Mouse (Mus musculus): Measurements from ENCODE around the gene Gm28041. TPM values are rescaled to one million over a fixed set of nuclear protein-coding genes. Genes with fewer than 3 reads are reported as not detected.
"Not testable (repeated sequence)": the region's sequence is repeated elsewhere in the genome, so short reads cannot be mapped to it uniquely, and the experiment has no call there.

Gene Gm28041
- polyA plus RNA-seq, 1 experiment, result 1.0 TPM

DNA sequence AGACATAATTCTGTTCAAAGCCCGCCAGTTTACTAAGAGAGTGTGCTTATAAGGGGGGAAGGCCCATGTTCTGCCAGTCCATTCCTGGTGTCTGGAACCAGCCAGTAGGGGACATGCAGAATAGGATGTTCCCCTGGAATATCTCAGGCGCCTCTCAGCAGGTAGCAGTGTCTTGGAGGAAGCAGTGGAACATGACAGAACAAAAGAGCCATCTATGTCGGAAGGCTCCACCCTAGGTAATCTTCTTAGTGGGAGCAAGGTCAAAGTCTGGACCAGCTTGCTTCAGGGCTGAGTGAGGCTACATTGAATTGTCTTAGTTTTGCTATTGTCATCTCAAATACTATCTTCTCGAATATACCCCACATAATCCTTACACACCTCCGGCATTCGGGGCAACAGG lies 40.2 kb upstream of the Gm28041 start:
- Histone ChIP-seq H3K4me3 (no peak overlapping the region), H3K27me3 (ENCODE audit: control insufficient read depth, insufficient read depth, insufficient read length) (no peaks in the 10 kb centered on the region), H3K4me2 (ENCODE audit: low read depth) (no peak overlapping the region), H3ac (ENCODE audit: control insufficient read depth, insufficient read length) (no peak overlapping the region), H3K79me2 (ENCODE audit: control insufficient read depth, insufficient read depth) (no peaks in the 10 kb centered on the region), H3K36me3 (ENCODE audit: control insufficient read depth, insufficient read depth) (no peaks in the 10 kb centered on the region)
- TF ChIP-seq TCF3 (IDR thresholded peaks at IDR 0.05; ENCODE audit: insufficient read length, low read depth), result no peak
- TF ChIP-seq MAX (IDR thresholded peaks at IDR 0.05; ENCODE audit: low read depth), result no peak
- TF ChIP-seq TCF12 (IDR thresholded peaks at IDR 0.05; ENCODE audit: insufficient read depth, poor library complexity, severe bottlenecking), result no peak
- TF ChIP-seq MYOG (IDR thresholded peaks at IDR 0.05; ENCODE audit: control insufficient read depth in 1 of 3, insufficient read depth in 1 of 3, insufficient read length in 2 of 3, low read depth in 2 of 3), result no peak
- no peak for TF ChIP-seq E2F4 (IDR thresholded peaks at IDR 0.05; ENCODE audit: insufficient read depth)
- no peak for TF ChIP-seq REST (IDR thresholded peaks at IDR 0.05; ENCODE audit: insufficient read depth, insufficient read length)
- no peak for TF ChIP-seq MYOD1 (IDR thresholded peaks at IDR 0.05; ENCODE audit: control insufficient read depth in 1 of 3, insufficient read length in 2 of 3, low read depth in 2 of 3)
- no peak for TF ChIP-seq POLR2AphosphoS2 (IDR thresholded peaks at IDR 0.05; ENCODE audit: insufficient read length, low read depth)
- TF ChIP-seq SRF (IDR thresholded peaks at IDR 0.05; ENCODE audit: control insufficient read depth, insufficient read length, low read depth), result no peak
- no peak for TF ChIP-seq USF1 (IDR thresholded peaks at IDR 0.05; ENCODE audit: low read depth)
- no peak for TF ChIP-seq CEBPB (IDR thresholded peaks at IDR 0.05; ENCODE audit: insufficient read depth, poor library complexity, severe bottlenecking)
- no peak for TF ChIP-seq POLR2A (IDR thresholded peaks at IDR 0.05; ENCODE audit: insufficient read length, low read depth)

DNA sequence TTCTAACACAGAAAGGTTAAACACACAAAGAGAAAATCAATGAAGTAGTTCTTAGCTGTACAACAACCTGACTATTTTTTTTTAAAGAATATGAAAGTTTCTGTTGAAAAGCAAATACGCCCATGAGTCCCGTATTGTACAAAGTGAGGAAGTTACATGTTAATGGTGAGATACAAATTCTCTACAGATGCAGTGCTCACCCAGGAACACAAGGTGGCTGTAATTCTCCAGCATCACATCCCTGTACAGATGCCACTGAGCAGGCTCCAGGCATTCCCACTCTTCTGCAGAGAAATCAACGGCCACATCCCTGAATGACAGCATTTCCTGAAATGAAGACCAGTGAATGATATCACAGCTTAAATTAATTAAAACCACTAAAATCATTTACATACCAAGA lies 38.1 kb upstream of the Gm28041 start:
- H3ac ChIP-seq (ENCODE audit: control insufficient read depth, insufficient read length); H3K79me2 ChIP-seq (ENCODE audit: control insufficient read depth, insufficient read depth); H3K27me3 ChIP-seq (ENCODE audit: control insufficient read depth, insufficient read depth, insufficient read length); H3K4me2 ChIP-seq (ENCODE audit: low read depth); H3K4me3 ChIP-seq; H3K36me3 ChIP-seq (ENCODE audit: control insufficient read depth, insufficient read depth): not testable (repeated sequence)

DNA sequence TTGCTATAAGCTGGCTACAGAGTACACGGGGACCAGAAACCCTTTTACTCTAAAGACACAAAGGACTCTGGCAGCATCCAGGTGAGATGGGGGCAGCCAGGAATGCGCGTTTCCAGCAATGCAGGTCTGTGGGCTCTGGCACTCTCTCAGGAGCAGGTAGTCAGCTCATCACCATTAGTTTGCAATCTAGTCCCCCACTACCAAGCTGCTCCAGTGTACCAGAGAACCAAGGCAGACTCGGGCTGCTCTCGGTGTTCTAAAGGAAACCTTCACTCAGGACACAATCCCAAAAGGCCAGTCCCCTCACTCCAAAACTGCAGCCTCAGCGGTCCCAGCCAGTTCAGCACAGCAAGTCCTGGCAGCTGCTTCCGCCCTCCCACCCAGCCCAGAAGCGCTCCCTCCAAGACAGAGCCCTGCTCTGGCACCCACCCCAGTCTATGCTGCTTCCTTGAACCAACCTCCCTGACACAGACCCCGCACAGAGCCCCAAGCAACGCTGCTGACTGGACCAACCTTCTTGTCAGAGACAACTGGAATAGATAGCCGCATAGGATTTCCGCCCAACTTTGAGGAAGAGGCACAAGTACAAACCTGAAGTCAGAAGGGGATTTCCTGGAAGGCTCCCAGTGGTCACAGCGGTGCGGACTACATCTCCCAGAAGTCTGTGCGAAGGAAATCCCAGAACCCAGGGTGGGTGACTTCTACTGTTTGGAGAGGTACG lies 23.8 kb upstream of the Gm28041 start, which contains the start of gene Zfp429:
Zfp429 (minus strand) TSS at position 637 of the 721 bp plus-strand sequence.
- H3K4me2 ChIP-seq (ENCODE audit: low read depth), result peak within 1 kb of the TSS; percentile 50
- peak within 1 kb of the TSS; percentile 24 for H3K4me3 ChIP-seq
- not testable (repeated sequence) for H3K79me2 ChIP-seq (ENCODE audit: control insufficient read depth, insufficient read depth); H3K36me3 ChIP-seq (ENCODE audit: control insufficient read depth, insufficient read depth); H3K27me3 ChIP-seq (ENCODE audit: control insufficient read depth, insufficient read depth, insufficient read length); H3ac ChIP-seq (ENCODE audit: control insufficient read depth, insufficient read length)

GRCm38 (mm10) chr13:67376255-67376654 lies 722 bp upstream of the Gm28041 start:
- H3K36me3 ChIP-seq (ENCODE audit: control insufficient read depth, insufficient read depth); H3ac ChIP-seq (ENCODE audit: control insufficient read depth, insufficient read length); H3K27me3 ChIP-seq (ENCODE audit: control insufficient read depth, insufficient read depth, insufficient read length); H3K4me3 ChIP-seq; H3K79me2 ChIP-seq (ENCODE audit: control insufficient read depth, insufficient read depth); H3K4me2 ChIP-seq (ENCODE audit: low read depth): not testable (repeated sequence)

GRCm38 (mm10) chr13:67360131-67360744 lies 15.3 kb downstream of the Gm28041 start, which contains the start of the genes Gm28044 and Zfp953:
Gene Gm28044 (minus strand): TSS chr13:67360536.
Gene Zfp953 (minus strand): TSS chr13:67360605.
- peak within 1 kb of the TSS; percentile 55 for H3K4me3 ChIP-seq

DNA sequence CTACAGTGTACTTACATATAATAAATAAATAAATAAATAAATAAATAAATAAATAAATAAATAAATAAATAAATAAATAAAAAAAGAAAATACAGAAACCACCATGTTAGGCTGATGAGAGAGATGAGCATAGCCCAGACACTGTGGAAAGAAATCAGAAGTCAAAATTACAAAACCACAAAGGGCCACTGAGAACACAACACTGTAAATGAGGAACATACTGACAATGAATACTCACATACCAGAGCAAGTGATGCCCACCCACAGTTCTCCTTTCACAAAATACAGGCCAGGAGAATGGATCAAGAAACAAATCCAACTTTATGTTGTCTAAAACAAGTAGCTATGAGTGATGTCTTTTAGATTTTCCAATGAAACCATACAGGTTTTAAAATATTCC lies 23.7 kb downstream of the Gm28041 start:
- TF ChIP-seq USF1 (IDR thresholded peaks at IDR 0.05; ENCODE audit: low read depth) (no peak), CEBPB (IDR thresholded peaks at IDR 0.05; ENCODE audit: insufficient read depth, poor library complexity, severe bottlenecking) (no peak), MYOG (IDR thresholded peaks at IDR 0.05; ENCODE audit: control insufficient read depth in 1 of 3, insufficient read depth in 1 of 3, insufficient read length in 2 of 3, low read depth in 2 of 3) (no peak), TCF12 (IDR thresholded peaks at IDR 0.05; ENCODE audit: insufficient read depth, poor library complexity, severe bottlenecking) (no peak), E2F4 (IDR thresholded peaks at IDR 0.05; ENCODE audit: insufficient read depth) (no peak), POLR2AphosphoS2 (IDR thresholded peaks at IDR 0.05; ENCODE audit: insufficient read length, low read depth) (no peak), TCF3 (IDR thresholded peaks at IDR 0.05; ENCODE audit: insufficient read length, low read depth) (no peak), MAX (IDR thresholded peaks at IDR 0.05; ENCODE audit: low read depth) (no peak), REST (IDR thresholded peaks at IDR 0.05; ENCODE audit: insufficient read depth, insufficient read length) (no peak), POLR2A (IDR thresholded peaks at IDR 0.05; ENCODE audit: insufficient read length, low read depth) (no peak), MYOD1 (IDR thresholded peaks at IDR 0.05; ENCODE audit: control insufficient read depth in 1 of 3, insufficient read length in 2 of 3, low read depth in 2 of 3) (no peak), SRF (IDR thresholded peaks at IDR 0.05; ENCODE audit: control insufficient read depth, insufficient read length, low read depth) (no peak)
- H3ac ChIP-seq (ENCODE audit: control insufficient read depth, insufficient read length), result no peak overlapping the region
- H3K36me3 ChIP-seq (ENCODE audit: control insufficient read depth, insufficient read depth), result no peaks in the 10 kb centered on the region
- H3K79me2 ChIP-seq (ENCODE audit: control insufficient read depth, insufficient read depth), result no peaks in the 10 kb centered on the region
- H3K27me3 ChIP-seq (ENCODE audit: control insufficient read depth, insufficient read depth, insufficient read length), result no peaks in the 10 kb centered on the region
- no peak overlapping the region for H3K4me3 ChIP-seq
- H3K4me2 ChIP-seq (ENCODE audit: low read depth), result no peak overlapping the region

More at GRCm38 (mm10) chr13:67360131-67360744, 15.3 kb downstream of the Gm28041 start, which contains the start of the genes Gm28044 and Zfp953:
- peak within 1 kb of the TSS; percentile 40 for H3ac ChIP-seq (ENCODE audit: control insufficient read depth, insufficient read length)
- H3K79me2 ChIP-seq (ENCODE audit: control insufficient read depth, insufficient read depth), result no peaks in the 10 kb centered on the region
- H3K36me3 ChIP-seq (ENCODE audit: control insufficient read depth, insufficient read depth), result no peaks in the 10 kb centered on the region
- no peaks in the 10 kb centered on the region for H3K27me3 ChIP-seq (ENCODE audit: control insufficient read depth, insufficient read depth, insufficient read length)
- TF ChIP-seq POLR2AphosphoS2 (IDR thresholded peaks at IDR 0.05; ENCODE audit: insufficient read length, low read depth), result peak; percentile 40
- no peak for TF ChIP-seq MYOD1 (IDR thresholded peaks at IDR 0.05; ENCODE audit: control insufficient read depth in 1 of 3, insufficient read length in 2 of 3, low read depth in 2 of 3)
- peak within 1 kb of the TSS; percentile 80 for H3K4me2 ChIP-seq (ENCODE audit: low read depth)
